Mouse (Mus musculus): Measurements from ENCODE around the gene Elp4. TPM values are rescaled to one million over a fixed set of nuclear protein-coding genes. Genes with fewer than 3 reads are reported as not detected.

Gene Elp4
- polyA plus RNA-seq, 1 experiment = not detected

DNA sequence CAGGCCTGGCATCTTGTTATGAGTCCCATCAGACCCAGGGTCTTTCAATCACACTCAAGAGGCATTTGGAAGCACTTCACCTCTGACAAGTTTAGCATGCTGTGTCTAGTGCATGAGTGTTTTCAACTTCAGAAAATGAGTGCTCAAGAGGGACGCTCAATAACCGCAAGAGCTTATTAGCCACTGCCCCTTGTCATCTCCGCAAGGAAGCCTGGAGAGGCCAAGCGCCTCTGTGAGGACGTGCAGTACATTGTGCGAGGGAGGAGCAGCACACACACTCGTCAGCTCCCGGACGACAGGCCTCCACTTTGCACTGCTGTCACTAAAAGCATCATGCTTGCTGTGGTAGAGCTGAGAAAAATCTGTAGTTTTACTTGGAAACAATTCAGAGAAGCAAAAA, 177.7 kb downstream of the Elp4 start:
- 81% methylated on average over 9 of the region's 9 CpGs for whole genome bisulfite sequencing
- Histone ChIP-seq H3K4me3 (ENCODE audit: insufficient read depth, low read depth, low read length) (no peak overlapping the region), H3K27ac (ENCODE audit: insufficient read depth, low read depth, low read length) (no peak overlapping the region), H3K4me1 (ENCODE audit: control insufficient read depth, insufficient read depth, low read length) (no peaks in the 10 kb centered on the region)
- TF ChIP-seq CTCF (IDR thresholded peaks at IDR 0.05; ENCODE audit: insufficient read depth, low read depth, low read length) (no peak), POLR2A (IDR thresholded peaks at IDR 0.05; ENCODE audit: insufficient read depth, low read depth, low read length) (no peak)

DNA sequence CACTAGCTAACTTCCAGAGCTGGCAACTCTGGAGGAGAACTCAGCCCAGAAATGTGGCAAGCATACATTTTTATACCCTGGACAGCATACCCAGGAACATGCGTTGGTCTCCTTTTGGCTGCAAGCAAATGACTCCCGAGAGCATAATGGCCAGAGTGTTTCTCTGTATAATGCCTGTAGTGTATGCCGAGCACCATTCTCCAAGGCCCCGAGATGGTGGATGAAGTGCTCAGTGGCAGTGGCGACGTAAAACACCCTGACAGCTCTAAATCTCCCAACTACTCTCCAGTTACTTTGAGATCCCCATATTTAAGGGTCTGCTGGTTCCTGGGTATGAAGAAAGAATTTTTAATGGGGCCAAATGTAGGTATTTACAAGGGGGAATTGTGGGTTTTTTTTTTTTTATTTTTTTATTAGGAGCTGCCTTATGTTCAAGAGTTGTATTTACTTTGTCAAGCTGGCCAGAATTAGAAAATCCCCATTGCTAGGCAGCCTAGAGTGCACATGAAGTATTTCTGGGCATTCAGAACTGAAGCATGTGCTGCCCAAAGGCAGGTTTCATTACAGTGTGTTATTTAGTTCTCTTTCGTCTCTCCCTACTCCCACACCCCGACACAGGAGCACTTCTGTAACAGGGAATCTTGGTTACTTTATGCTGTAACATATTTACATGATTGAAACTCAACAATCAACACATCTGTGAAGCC, 188.8 kb downstream of the Elp4 start:
- no peak for TF ChIP-seq CTCF (IDR thresholded peaks at IDR 0.05; ENCODE audit: insufficient read depth, low read depth, low read length)
- no peak for TF ChIP-seq POLR2A (IDR thresholded peaks at IDR 0.05; ENCODE audit: insufficient read depth, low read depth, low read length)
- Histone ChIP-seq H3K4me3 (ENCODE audit: insufficient read depth, low read depth, low read length) (no peak overlapping the region), H3K4me1 (ENCODE audit: control insufficient read depth, insufficient read depth, low read length) (peaks cover 3% of the 10 kb centered on the region; the same call in 1 of the 2 replicates), H3K27ac (ENCODE audit: insufficient read depth, low read depth, low read length) (peak overlapping the region; percentile 51; the same call in 1 of the 2 replicates)
- WGBS = 63% methylated on average over 8 of the region's 8 CpGs

DNA sequence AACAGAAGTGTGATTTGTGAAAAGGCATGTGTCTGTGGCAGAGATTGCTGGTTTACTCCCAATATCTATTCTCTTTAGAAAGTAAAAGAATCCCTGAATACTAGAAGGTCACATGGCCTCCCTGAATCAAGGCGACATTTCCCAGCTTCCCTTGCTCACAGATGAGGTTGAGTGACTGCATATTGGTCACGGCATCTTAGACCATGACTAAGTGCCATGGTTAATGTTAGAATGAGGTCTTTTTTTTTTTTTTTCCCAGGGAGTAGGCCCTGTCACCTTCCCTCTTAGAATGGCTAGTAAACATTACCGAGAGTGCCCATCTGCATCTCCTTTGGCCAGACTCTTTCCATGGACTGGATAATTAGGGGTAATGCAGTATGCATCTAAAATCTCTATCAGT, 193.9 kb downstream of the Elp4 start:
- 93% methylated on average over 3 of the region's 3 CpGs for WGBS
- H3K27ac ChIP-seq (ENCODE audit: insufficient read depth, low read depth, low read length) = no peak overlapping the region
- H3K4me1 ChIP-seq (ENCODE audit: control insufficient read depth, insufficient read depth, low read length) = peaks cover 2% of the 10 kb centered on the region; the same call in 1 of the 2 replicates
- no peak overlapping the region for H3K4me3 ChIP-seq (ENCODE audit: insufficient read depth, low read depth, low read length)
- TF ChIP-seq CTCF (IDR thresholded peaks at IDR 0.05; ENCODE audit: insufficient read depth, low read depth, low read length) (no peak), POLR2A (IDR thresholded peaks at IDR 0.05; ENCODE audit: insufficient read depth, low read depth, low read length) (no peak)

DNA sequence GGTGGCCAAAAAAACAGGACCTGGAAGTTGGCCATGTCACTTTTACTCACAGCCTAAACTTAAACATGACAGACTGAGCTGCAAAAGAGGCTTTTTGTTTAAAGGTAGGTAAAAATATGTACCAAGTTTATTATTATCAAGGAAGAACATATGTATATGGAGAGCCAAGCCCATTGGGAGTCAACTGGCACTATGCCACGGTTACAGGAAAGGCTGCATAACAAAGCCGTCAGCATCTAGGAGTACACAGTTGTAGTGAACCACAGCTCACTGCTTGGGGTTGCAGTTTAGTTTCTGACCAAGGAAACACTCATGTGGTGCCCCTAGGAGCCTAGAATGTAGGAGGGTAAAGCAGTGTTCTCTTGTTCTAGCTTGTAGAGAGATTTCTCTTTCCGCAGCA, 195.2 kb downstream of the Elp4 start:
- Histone ChIP-seq H3K27ac (ENCODE audit: insufficient read depth, low read depth, low read length) (no peak overlapping the region), H3K4me3 (ENCODE audit: insufficient read depth, low read depth, low read length) (no peak overlapping the region), H3K4me1 (ENCODE audit: control insufficient read depth, insufficient read depth, low read length) (no peaks in the 10 kb centered on the region)
- no peak for TF ChIP-seq POLR2A (IDR thresholded peaks at IDR 0.05; ENCODE audit: insufficient read depth, low read depth, low read length)
- no peak for TF ChIP-seq CTCF (IDR thresholded peaks at IDR 0.05; ENCODE audit: insufficient read depth, low read depth, low read length)
- 71% methylated on average over 3 of the region's 3 CpGs for WGBS

DNA sequence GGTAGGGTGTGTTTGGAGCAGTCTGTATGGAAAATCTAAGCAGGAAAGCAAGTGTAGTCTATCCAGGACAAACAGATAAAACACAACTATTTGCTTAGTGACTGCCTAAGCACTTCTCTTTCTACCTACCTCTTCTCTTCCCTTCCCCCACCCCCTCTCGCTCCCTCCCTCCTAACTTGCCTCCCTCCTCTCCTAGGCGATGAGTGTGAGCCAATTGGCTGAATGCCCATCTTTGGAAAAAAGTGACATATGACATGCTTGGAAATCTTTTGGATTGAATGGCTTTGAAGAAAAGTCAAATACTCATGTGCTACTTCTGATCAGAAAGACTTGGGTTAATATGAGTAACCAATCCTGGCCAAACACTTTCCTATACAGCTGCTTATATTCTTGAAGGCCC, 199.0 kb downstream of the Elp4 start:
- Histone ChIP-seq H3K27ac (ENCODE audit: insufficient read depth, low read depth, low read length) (no peak overlapping the region), H3K4me1 (ENCODE audit: control insufficient read depth, insufficient read depth, low read length) (no peaks in the 10 kb centered on the region), H3K4me3 (ENCODE audit: insufficient read depth, low read depth, low read length) (no peak overlapping the region)
- TF ChIP-seq CTCF (IDR thresholded peaks at IDR 0.05; ENCODE audit: insufficient read depth, low read depth, low read length) (no peak), POLR2A (IDR thresholded peaks at IDR 0.05; ENCODE audit: insufficient read depth, low read depth, low read length) (no peak)
- WGBS = 63% methylated on average over 2 of the region's 2 CpGs

DNA sequence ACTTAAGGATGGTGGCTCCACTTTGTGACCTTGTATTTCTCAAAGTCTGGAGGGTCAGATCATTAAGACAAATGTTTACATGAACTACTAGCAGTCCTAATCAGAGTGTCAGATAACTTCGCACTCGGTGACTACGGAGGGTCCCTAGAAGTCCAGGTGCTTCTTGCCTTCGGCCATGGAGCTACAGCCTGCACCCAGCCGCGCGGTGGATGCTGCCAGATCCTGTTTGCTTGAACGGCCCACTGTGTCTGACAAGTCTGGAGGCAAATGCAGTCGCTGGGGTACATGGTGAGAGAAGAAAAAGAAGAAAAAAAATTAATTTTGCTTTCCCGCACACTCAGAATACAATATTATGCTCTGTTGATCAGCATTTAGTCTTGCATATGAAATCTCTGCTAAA, 201.8 kb downstream of the Elp4 start:
- Histone ChIP-seq H3K4me3 (ENCODE audit: insufficient read depth, low read depth, low read length) (no peak overlapping the region), H3K4me1 (ENCODE audit: control insufficient read depth, insufficient read depth, low read length) (0 out of 2 replicates have a peak, but pooled peaks cover 2% of the 10 kb centered on the region), H3K27ac (ENCODE audit: insufficient read depth, low read depth, low read length) (no peak overlapping the region)
- WGBS = 69% methylated on average over 10 of the region's 10 CpGs
- TF ChIP-seq CTCF (IDR thresholded peaks at IDR 0.05; ENCODE audit: insufficient read depth, low read depth, low read length) = no peak
- TF ChIP-seq POLR2A (IDR thresholded peaks at IDR 0.05; ENCODE audit: insufficient read depth, low read depth, low read length) = no peak

DNA sequence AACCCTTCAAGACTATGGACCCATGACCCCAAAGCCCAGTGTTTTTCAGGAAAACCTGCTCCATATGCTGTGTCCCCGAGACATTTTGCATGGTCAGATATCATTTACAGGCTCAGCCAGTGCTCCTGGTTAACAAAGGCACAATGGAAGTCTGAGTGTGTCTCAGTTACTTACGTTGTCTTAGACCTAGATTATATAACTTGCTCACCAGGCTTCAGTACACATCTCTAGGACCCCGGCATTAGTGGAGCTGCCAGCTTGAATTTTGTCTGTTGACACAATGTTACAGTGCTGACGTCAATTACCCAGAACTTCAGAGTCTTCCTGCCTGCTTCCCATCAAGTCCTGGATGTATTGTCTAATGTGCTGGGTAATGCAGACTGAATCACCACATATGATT, 202.6 kb downstream of the Elp4 start:
- TF ChIP-seq CTCF (IDR thresholded peaks at IDR 0.05; ENCODE audit: insufficient read depth, low read depth, low read length) (no peak), POLR2A (IDR thresholded peaks at IDR 0.05; ENCODE audit: insufficient read depth, low read depth, low read length) (no peak)
- 77% methylated on average over 4 of the region's 4 CpGs for WGBS
- H3K27ac ChIP-seq (ENCODE audit: insufficient read depth, low read depth, low read length) = no peak overlapping the region
- no peak overlapping the region for H3K4me3 ChIP-seq (ENCODE audit: insufficient read depth, low read depth, low read length)
- H3K4me1 ChIP-seq (ENCODE audit: control insufficient read depth, insufficient read depth, low read length) = 0 out of 2 replicates have a peak, but pooled peaks cover 3% of the 10 kb centered on the region

DNA sequence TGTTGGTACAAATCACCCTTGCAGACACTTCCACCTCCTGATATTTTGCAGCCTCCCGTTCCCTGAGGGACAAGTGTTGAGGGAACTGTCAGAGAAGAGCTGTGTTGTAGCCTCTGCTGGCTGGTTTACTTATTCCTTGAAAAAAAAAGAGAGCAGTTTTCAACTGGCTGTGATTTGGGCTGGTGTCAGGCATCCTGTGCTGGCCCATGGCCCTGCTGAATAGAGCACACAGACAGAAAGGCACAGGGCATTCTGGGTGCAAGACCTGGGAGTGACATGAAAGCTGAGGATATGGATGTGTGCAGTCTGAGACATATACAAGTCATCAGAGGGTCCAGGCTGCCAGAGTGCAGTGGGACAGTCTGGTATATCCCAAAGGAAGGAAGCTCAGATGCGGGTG, 205.7 kb downstream of the Elp4 start:
- 70% methylated on average over 2 of the region's 2 CpGs for WGBS
- Histone ChIP-seq H3K4me1 (ENCODE audit: control insufficient read depth, insufficient read depth, low read length) (0 out of 2 replicates have a peak, but pooled peaks cover 3% of the 10 kb centered on the region), H3K27ac (ENCODE audit: insufficient read depth, low read depth, low read length) (no peak overlapping the region), H3K4me3 (ENCODE audit: insufficient read depth, low read depth, low read length) (no peak overlapping the region)
- no peak for TF ChIP-seq CTCF (IDR thresholded peaks at IDR 0.05; ENCODE audit: insufficient read depth, low read depth, low read length)
- no peak for TF ChIP-seq POLR2A (IDR thresholded peaks at IDR 0.05; ENCODE audit: insufficient read depth, low read depth, low read length)

DNA sequence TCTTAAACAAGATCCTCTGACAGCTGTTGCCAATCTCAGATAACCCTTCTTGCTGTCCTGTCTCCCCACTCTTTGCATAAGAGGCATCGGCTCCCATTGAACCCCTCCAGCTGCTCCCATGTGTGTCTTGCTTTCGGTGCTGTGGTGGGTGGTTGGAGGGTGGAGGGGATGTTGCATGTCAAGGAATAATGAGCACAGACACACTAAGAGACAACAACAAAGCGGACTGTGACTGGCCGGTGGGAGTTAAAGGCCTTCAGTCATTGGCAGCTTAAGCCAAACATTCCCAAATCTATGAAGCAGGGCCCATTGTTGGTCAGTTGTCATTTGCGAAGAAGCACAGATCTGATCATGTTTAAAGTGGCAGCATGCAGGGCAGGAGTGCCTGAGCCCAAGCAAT, 206.6 kb downstream of the Elp4 start:
- 42% methylated on average over 5 of the region's 5 CpGs for WGBS
- peak overlapping the region; percentile 23; the same call in 1 of the 2 replicates for H3K27ac ChIP-seq (ENCODE audit: insufficient read depth, low read depth, low read length)
- no peak for TF ChIP-seq POLR2A (IDR thresholded peaks at IDR 0.05; ENCODE audit: insufficient read depth, low read depth, low read length)
- 0 out of 2 replicates have a peak, but pooled peaks cover 3% of the 10 kb centered on the region for H3K4me1 ChIP-seq (ENCODE audit: control insufficient read depth, insufficient read depth, low read length)
- H3K4me3 ChIP-seq (ENCODE audit: insufficient read depth, low read depth, low read length) = no peak overlapping the region
